Mouse (Mus musculus) megakaryocyte, embryonic 14.5 days (primary cell): Measurements from ENCODE around the gene Fam92b.

Experiments used
- FLI1 ChIP-seq: IDR thresholded peaks from 2 replicates; pipeline ENCODE4 v1.6.1; 2012; ENCODE audit warnings: low read length, inconsistent platforms, mixed read lengths
- GATA1 ChIP-seq: IDR thresholded peaks from 3 replicates; pipeline ENCODE4 v1.6.1; 2012; ENCODE audit warnings: mixed read lengths, low read length, inconsistent platforms, borderline replicate concordance

- TF ChIP-seq GATA1 (no peak), FLI1 (no peak)
Measured at GRCm38 (mm10) chr8:120140769-120141168, 36.5 kb downstream of the Fam92b start.
